Mouse (Mus musculus): ENCODE measurements around the gene Gm10320.

The Gm10320 gene

DNA sequence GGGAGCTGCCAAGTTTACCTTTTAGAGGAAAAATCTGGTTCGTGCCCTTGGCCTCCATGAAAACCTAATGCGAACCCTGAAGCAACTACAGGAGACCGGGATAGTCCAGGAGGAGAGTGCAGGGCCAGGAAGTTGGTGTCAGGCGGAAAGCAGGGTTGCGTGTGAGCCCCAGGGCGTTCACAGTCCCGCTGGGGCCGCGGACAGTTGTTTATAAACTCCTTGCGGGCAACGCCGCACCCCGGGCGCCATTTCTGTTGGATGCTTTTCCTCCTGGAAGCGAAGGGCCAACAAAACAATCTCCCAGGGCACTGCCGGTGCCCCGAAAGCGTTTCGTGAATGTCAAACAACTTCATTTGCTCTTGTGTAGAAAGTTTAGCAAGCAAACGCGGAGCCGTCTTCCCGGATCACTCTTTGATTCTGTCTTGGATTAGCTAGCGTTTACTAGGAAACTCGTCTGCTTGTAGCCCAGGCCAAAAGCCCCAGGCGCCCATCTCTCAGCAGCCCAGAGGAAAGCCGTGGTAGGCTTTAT lies 11.1 kb upstream of the Gm10320 start:
- peak in 1 of 2 experiments; percentile 5 for DNase-seq

DNA sequence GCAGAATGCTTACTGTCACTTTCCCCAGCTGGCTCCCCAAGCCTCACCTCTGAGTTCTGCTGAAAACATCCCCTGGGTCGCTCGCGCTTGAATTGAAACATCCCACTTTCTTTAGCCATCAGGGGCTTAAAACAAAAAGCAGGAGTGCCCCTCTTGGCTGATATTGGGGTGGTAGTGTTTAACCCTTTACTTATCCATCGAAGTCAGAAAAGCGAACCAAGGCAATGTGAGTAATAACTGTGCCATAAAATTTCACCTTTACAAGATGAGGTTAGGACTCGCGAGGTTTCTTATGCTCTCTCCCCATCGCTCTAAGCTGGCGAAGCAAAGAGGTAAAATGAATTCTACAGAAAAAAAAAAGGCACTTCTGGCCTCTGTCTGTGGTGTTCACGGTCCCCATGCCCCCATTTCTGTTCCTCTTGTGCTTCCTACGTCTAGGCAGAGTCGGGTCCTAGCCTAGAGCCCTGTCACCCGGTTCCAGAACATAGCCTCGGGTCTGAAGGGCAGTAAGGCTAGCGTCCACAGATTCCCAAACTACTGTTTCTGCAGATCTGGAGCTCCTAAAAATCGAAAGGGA lies 10.5 kb upstream of the Gm10320 start:
- DNase-seq = no peak

DNA sequence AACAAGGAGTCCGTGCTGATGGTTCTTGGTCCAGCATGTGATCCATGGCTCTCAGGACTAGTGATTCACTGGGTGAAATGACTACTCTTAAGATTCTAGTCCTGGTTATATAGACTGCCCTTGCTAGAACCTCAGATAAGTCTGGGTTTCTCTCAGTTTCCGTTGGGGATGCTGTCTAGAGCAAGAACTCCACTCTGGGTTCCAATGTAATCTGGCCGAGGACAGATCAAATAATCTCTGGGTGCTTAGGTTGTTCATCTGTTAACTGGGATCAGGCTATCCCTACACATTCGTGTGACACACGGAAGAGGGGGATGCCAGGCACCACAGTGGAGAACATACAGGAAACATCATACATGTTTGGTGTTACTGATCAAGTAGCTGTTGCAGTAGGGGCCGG lies 9.5 kb upstream of the Gm10320 start:
- no peak for DNase-seq

- no peak for DNase-seq
These were observed 8.8 kb upstream of the Gm10320 start for GRCm38 (mm10) chr13:98500471-98501125.

DNA sequence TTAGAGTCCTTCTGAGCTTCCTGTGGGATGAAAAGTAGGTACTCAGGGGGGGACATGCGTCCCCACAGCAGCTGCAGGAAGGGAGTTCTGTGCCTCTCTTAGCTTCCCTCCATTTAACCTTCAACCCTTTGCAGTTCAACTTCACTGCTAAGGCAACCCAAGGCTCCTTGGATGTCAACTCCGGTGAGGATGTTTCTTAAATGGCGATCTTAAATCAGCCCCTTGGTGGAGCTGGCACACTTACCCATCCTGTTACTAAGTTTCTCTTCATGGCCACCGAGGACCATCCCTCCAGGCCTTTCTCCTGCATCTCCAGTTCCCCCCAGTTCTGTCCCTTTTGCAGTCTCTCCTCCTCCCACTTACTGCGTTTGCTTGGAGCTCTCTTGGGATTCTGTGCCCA lies 6.8 kb upstream of the Gm10320 start:
- no peak for DNase-seq

DNA sequence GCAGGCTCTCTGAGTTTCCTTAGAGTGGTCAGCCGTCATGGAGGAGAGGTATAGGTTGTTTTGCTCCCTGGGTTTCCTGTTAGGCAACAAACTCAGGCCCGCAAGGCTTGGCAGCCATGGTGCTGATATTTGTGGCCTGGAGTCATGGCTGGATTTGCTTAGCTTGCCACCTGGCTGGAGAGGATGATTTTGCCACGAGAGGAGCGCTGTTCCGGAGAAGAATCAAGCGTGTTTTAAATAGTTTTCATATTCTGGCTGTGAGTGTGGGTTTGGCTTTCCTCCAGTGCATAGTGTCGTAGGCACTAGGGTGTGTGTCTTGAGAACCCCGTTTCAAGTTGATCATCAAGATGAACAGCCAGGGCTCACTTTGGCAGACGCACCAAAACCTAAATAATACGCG lies 6.3 kb upstream of the Gm10320 start:
- no peak for DNase-seq

GRCm38 (mm10) chr13:98496917-98497870 lies 5.4 kb upstream of the Gm10320 start:
- DNase-seq = no peak

DNA sequence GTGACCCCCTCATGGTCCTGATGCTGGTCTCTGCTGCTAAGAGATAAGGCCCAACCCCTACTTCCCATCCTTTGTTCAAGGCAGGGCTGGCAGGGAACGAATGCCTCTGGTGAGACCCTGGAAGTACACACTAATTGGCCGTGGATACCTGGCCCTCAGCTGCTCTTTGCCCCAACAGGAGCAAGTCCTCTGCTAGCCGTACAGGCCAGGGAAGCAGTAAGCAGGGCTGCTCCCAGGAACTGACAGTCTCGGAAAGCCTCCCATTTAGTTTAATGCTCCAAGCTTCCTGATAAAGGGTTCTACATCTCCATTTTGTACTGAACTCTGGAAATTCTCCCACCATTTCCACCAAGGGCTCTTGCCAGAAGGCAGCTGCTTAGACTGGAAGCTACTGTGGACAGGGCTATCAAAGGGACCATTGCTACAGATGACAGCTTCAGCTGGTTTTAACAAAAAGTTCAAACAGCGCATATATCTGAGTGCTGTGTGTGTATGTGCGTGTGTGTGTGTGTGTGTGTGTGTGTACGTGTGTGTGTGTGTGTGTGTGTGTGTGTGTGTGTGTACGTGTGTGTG lies 2.8 kb upstream of the Gm10320 start:
- DNase-seq = no peak

GRCm38 (mm10) chr13:98492569-98493255 lies 911 bp upstream of the Gm10320 start:
- no peak for DNase-seq

- no peak for DNase-seq
These were observed 5.1 kb downstream of the Gm10320 start for GRCm38 (mm10) chr13:98486726-98487125.

- no peak for DNase-seq
These were observed 5.6 kb downstream of the Gm10320 start for GRCm38 (mm10) chr13:98486161-98486560.

DNA sequence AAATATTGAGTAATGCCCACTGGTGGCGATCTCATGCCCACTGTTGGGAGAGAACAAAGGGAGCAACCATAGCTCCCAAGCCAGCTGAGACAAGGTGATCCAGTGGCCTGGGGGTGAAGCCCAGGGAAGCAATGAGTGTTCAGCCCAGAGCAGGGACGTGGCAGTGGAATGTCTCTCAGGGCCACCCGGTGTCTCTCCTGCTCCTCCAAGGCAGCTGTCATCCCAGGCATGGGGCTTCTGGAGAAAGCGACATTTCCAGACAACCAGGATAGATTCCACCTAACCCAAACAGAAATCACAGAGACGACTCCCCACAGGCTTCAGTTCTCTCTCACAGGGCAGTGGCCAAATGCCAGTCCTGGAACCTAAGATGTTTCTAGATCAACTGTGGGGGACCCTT lies 6.4 kb downstream of the Gm10320 start:
- DNase-seq = no peak

GRCm38 (mm10) chr13:98477991-98478390 lies 13.8 kb downstream of the Gm10320 start:
- no peak for DNase-seq

GRCm38 (mm10) chr13:98476839-98477495 lies 14.8 kb downstream of the Gm10320 start:
- no peak for DNase-seq

- no peak for DNase-seq
These were observed 15.5 kb downstream of the Gm10320 start for GRCm38 (mm10) chr13:98476175-98476838.

DNA sequence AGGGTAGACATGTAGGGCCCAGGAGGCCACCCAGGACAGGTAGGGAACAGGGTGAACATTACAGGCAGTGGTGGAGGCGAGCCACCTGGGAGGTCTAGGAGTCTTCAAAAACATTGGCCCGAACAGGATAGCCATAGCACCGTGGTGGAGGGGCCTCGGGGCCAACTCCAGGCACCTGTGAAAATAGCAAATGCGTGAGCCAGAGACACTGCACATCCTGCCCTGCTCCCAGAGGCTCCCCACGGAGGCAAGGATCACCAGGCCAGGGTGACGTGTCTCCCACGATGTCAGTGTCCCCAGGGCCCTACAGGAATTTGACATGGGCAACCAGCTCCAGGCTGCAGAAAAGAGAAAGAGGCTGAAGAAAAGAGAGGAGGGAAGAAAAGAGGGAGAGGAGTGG lies 16.1 kb downstream of the Gm10320 start:
- DNase-seq = no peak

GRCm38 (mm10) chr13:98473034-98473433 lies 18.8 kb downstream of the Gm10320 start:
- peak in 1 of 2 experiments; percentile 31 for DNase-seq

GRCm38 (mm10) chr13:98471756-98472155 lies 20.0 kb downstream of the Gm10320 start:
- no peak for DNase-seq

GRCm38 (mm10) chr13:98470321-98470720 lies 21.5 kb downstream of the Gm10320 start:
- DNase-seq = no peak

GRCm38 (mm10) chr13:98469916-98470315 lies 21.9 kb downstream of the Gm10320 start:
- DNase-seq = no peak

- DNase-seq = no peak
These were observed 30.3 kb downstream of the Gm10320 start for GRCm38 (mm10) chr13:98461467-98461866.

Measured in cerebellum, postnatal 36 days (tissue).